Mouse (Mus musculus) heart, postnatal 0 days (tissue): ENCODE measurements at regions not wholly inside any gene's neighbourhood (a gene's known extent, or its start where the extent isn't known, plus 50 kb on each side); places are given as distances from the start of the nearest gene placed in this dataset.

Experiments
- CTCF ChIP-seq: IDR thresholded peaks from 2 replicates; pipeline ENCODE4 v1.5.1; 2016; ENCODE audit warnings: antibody characterized with exemption, control low read depth, low read depth
- EP300 ChIP-seq: IDR thresholded peaks from 2 replicates; pipeline ENCODE4 v1.6.1; 2016; ENCODE audit warnings: antibody characterized with exemption, low read depth

DNA sequence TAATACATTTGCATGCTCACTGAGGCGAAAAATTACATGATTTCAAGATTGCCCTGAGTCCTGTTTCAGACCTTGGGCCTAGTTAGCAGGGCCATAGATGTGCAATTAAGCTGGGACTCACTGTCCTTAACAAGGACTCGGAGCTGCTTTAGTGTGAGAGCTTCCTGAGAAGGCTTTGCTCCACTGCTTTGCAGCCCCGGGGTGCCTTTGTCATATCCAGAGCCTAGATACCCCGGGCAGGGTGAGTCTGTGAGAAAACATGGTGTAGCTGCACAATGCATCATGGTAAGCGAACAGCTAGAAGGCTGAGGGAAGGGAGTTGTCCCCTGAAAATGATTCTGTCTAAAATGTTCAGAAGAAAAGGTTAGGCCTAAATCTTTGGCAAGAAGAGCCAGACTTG, 123.1 kb downstream of the Spata19 start:
- TF ChIP-seq CTCF, result no peak
- no peak for TF ChIP-seq EP300
